Mouse (Mus musculus): ENCODE results near the gene 2900026A02Rik. TPM values are rescaled to one million over a fixed set of nuclear protein-coding genes. Genes with fewer than 3 reads are reported as not detected.

The 2900026A02Rik gene
- total and polyA plus RNA-seq, 3 experiments, result 0.05 TPM; not detected in 2

DNA sequence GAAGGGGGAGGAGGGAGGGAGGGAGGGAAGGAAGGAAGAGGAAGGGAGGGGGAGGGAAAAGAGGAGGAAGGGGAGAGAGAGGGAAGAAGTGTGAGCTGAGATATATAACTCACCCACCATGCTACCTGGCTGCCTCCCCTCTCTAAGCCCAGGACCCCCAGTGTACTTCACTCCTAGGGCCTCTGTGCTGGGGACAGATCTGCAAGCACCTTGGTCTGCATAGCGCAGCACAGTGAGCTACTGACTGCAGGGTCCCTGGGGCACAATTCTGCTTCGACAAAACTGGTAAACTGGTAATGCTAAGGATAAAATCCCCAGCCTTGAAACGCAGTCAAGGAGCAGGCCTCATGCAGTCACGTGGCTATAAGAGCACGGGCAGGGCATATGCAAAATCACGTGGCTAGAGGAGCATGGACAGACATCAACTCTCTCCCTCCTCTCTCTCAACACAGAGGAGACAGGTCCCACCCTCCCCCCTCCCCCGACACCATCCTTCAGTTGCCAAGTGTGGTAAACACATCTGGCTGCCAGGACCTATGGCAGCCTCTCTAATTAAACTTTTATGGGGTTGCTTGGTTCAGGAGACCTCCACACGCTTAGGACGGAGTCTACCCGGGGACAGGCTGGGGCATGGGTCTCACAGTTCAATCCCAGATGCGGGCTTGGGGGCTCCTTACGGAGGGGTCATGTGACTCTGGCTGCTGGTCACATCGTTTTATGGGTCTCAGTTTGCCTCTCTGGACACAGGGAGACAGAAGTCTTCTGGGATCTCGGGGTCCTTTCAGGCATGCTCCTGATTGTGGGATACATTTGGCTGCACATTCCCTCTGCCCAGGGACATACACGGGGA, 100.1 kb downstream of the 2900026A02Rik start:
- Histone ChIP-seq H3K27me3 (ENCODE audit: insufficient read depth, low read length) (no peaks in the 10 kb centered on the region), H3K9me3 (replicated peaks) (peaks cover 92% of the 10 kb centered on the region), H3K4me1 (ENCODE audit: insufficient read depth, low read depth, low read length) (no peaks in the 10 kb centered on the region), H3K4me3 (ENCODE audit: low read depth, low read length) (no peak overlapping the region), H3K36me3 (replicated peaks) (no peaks in the 10 kb centered on the region)
- no peak for ATAC-seq (ENCODE audit: extremely low read depth, insufficient number of reproducible peaks, low FRiP score, poor library complexity, severe bottlenecking)
- no peak for TF ChIP-seq CTCF (IDR thresholded peaks at IDR 0.05; ENCODE audit: low read depth, low read length)
- TF ChIP-seq POLR2AphosphoS5 (IDR thresholded peaks at IDR 0.05; ENCODE audit: insufficient replicate concordance, low read depth, low read length), result no peak
- no peak for TF ChIP-seq GATA1 (IDR thresholded peaks at IDR 0.05; ENCODE audit: borderline replicate concordance, low read length)
- no peak for TF ChIP-seq TAL1 (conservative IDR thresholded peaks at IDR 0.05; ENCODE audit: low read depth, low read length)
- TF ChIP-seq GATA2 (IDR thresholded peaks at IDR 0.05; ENCODE audit: borderline replicate concordance, low read depth, low read length), result no peak
- DNase-seq (ENCODE audit: low spot score), result no peak

DNA sequence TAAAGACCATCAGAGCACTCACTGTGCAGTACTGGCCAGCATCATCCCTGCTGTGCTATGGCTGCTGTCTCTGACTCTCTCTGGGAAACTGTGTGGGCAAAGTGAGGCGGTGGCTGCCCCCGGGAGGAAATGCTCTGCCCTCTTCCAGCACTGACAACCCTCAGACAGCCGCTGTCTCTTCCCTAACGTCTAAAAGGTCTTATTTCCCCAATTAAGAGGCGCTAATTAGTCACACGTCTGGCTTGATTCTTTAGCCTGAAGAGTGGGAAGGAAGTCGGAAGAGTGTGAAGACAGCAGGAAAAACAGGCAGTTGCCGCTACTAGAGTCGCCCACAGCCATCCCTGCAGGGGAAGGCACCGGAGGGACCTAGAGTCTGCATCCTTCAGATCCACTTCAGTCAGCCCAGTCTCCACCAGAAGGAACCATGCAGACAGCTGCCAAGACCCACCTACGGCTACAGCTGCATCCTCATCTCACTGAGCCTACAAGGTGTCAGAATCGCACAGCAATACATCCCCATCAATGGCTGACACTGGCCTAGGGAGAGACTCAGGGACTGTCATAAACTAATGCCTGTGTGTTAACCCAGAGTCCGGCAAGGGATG, 101.1 kb downstream of the 2900026A02Rik start:
- Histone ChIP-seq H3K27me3 (ENCODE audit: insufficient read depth, low read length) (no peaks in the 10 kb centered on the region), H3K9me3 (replicated peaks) (peaks cover 92% of the 10 kb centered on the region), H3K4me3 (ENCODE audit: low read depth, low read length) (no peak overlapping the region), H3K4me1 (ENCODE audit: insufficient read depth, low read depth, low read length) (no peaks in the 10 kb centered on the region), H3K36me3 (replicated peaks) (no peaks in the 10 kb centered on the region)
- DNase-seq (ENCODE audit: low spot score) (no peak), ATAC-seq (ENCODE audit: extremely low read depth, insufficient number of reproducible peaks, low FRiP score, poor library complexity, severe bottlenecking) (no peak)
- no peak for TF ChIP-seq CTCF (IDR thresholded peaks at IDR 0.05; ENCODE audit: low read depth, low read length)
- TF ChIP-seq GATA1 (IDR thresholded peaks at IDR 0.05; ENCODE audit: borderline replicate concordance, low read length), result no peak

DNA sequence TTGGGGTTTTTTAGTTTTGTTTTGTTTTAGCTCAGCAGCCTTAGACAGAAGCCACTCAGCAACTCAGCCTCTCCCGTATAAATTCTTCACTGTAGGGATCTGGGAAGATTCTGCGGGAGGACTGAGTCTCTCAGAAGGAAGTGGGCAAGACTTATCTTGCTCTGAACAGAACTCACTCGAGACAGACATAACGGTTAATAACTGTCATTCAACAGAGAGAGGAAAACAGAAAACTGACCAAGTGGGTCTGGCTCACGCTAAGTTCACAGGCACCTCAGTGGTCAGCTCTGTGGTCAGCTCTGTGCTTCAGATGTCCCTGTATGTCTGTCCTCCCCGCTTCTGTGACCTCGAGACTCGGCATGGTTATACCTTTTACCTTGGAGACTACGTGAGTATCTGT, 101.7 kb downstream of the 2900026A02Rik start:
- TF ChIP-seq GATA2 (IDR thresholded peaks at IDR 0.05; ENCODE audit: borderline replicate concordance, low read depth, low read length) (no peak), POLR2AphosphoS5 (IDR thresholded peaks at IDR 0.05; ENCODE audit: insufficient replicate concordance, low read depth, low read length) (no peak)
- ATAC-seq (ENCODE audit: extremely low read depth, insufficient number of reproducible peaks, low FRiP score, poor library complexity, severe bottlenecking) (no peak), DNase-seq (ENCODE audit: low spot score) (no peak)
- no peaks in the 10 kb centered on the region for H3K27me3 ChIP-seq (ENCODE audit: insufficient read depth, low read length)
- no peaks in the 10 kb centered on the region for H3K36me3 ChIP-seq (replicated peaks)
- H3K4me1 ChIP-seq (ENCODE audit: insufficient read depth, low read depth, low read length), result no peaks in the 10 kb centered on the region
- no peak overlapping the region for H3K4me3 ChIP-seq (ENCODE audit: low read depth, low read length)
- H3K9me3 ChIP-seq (replicated peaks), result peaks cover 92% of the 10 kb centered on the region

DNA sequence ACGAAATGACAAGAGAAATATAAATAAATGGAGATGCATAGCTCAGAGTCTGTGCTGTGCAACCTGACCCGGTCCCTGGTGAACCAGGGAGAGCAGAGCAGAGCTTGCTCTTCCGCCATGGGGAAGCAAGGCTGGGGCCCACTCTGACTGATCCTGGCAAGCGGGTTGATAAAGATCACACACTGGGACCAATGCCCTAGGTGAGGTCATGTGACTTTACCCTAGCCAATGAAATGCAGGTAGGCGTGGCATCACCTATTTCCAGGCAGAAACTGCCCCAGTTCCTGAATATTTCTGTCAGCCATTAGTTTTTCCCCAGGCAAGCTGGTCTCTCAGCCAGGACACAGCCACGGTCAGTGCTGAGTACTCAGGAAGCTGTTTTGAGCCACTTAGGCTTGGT, 102.3 kb downstream of the 2900026A02Rik start:
- Histone ChIP-seq H3K4me1 (ENCODE audit: insufficient read depth, low read depth, low read length) (no peaks in the 10 kb centered on the region), H3K4me3 (ENCODE audit: low read depth, low read length) (no peak overlapping the region), H3K27me3 (ENCODE audit: insufficient read depth, low read length) (no peaks in the 10 kb centered on the region), H3K36me3 (replicated peaks) (no peaks in the 10 kb centered on the region), H3K9me3 (replicated peaks) (peaks cover 93% of the 10 kb centered on the region)
- TF ChIP-seq CTCF (IDR thresholded peaks at IDR 0.05; ENCODE audit: low read depth, low read length), result no peak
- TF ChIP-seq GATA2 (IDR thresholded peaks at IDR 0.05; ENCODE audit: borderline replicate concordance, low read depth, low read length), result no peak
- TF ChIP-seq GATA1 (IDR thresholded peaks at IDR 0.05; ENCODE audit: borderline replicate concordance, low read length), result no peak
- TF ChIP-seq POLR2AphosphoS5 (IDR thresholded peaks at IDR 0.05; ENCODE audit: insufficient replicate concordance, low read depth, low read length), result no peak
- TF ChIP-seq TAL1 (conservative IDR thresholded peaks at IDR 0.05; ENCODE audit: low read depth, low read length), result no peak
- DNase-seq (ENCODE audit: low spot score), result no peak
- no peak for ATAC-seq (ENCODE audit: extremely low read depth, insufficient number of reproducible peaks, low FRiP score, poor library complexity, severe bottlenecking)

DNA sequence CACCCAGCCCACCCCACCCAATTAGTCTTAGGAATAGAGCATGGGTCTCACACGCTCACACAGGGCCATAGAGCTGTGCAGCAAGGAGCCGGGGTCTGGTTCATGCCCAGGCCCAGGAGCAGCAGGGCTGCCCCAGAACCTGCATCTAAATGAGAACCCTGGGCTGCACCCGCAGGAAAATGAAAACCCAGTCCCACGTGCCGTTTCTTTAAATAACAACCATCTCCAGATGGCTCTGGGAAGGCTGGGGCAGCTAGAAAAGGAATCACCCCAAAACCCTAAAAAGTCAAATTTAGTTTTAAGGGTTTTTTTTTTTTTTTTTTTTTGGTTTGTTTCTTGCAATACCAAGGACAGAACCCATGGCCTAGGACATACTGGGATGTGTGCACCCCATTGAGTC, 103.7 kb downstream of the 2900026A02Rik start:
- ATAC-seq (ENCODE audit: extremely low read depth, insufficient number of reproducible peaks, low FRiP score, poor library complexity, severe bottlenecking), result no peak
- no peaks in the 10 kb centered on the region for H3K4me1 ChIP-seq (ENCODE audit: insufficient read depth, low read depth, low read length)
- no peaks in the 10 kb centered on the region for H3K36me3 ChIP-seq (replicated peaks)

DNA sequence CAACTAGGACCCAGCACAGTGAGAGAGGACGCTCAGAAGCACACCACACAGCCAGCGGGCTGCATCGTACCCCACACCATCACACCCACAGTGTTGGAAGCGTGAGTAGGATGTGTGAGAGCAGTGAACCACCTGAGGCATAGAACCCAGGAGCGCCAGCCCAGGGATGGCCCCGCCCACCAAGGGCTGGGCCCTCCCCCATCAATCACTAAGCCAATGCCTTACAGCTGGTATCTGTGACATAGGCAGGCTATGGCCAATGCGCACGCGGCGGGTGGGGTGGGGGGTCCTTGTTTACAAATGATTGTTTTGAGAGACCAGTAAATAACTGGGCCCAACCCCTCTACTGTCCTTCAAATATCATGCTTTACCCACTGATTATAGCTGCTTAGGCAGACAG, 105.1 kb downstream of the 2900026A02Rik start:
- no peaks in the 10 kb centered on the region for H3K27me3 ChIP-seq (ENCODE audit: insufficient read depth, low read length)
- no peaks in the 10 kb centered on the region for H3K36me3 ChIP-seq (replicated peaks)
- ATAC-seq (ENCODE audit: extremely low read depth, insufficient number of reproducible peaks, low FRiP score, poor library complexity, severe bottlenecking), result no peak
- no peak overlapping the region for H3K4me3 ChIP-seq (ENCODE audit: low read depth, low read length)
- TF ChIP-seq POLR2AphosphoS5 (IDR thresholded peaks at IDR 0.05; ENCODE audit: insufficient replicate concordance, low read depth, low read length) (no peak), GATA1 (IDR thresholded peaks at IDR 0.05; ENCODE audit: borderline replicate concordance, low read length) (no peak), CTCF (IDR thresholded peaks at IDR 0.05; ENCODE audit: low read depth, low read length) (no peak), GATA2 (IDR thresholded peaks at IDR 0.05; ENCODE audit: borderline replicate concordance, low read depth, low read length) (no peak), TAL1 (conservative IDR thresholded peaks at IDR 0.05; ENCODE audit: low read depth, low read length) (no peak)
- no peak for DNase-seq (ENCODE audit: low spot score)
- H3K4me1 ChIP-seq (ENCODE audit: insufficient read depth, low read depth, low read length), result no peaks in the 10 kb centered on the region
- peaks cover 93% of the 10 kb centered on the region for H3K9me3 ChIP-seq (replicated peaks)

More for the DNA sequence above, 103.7 kb downstream of the 2900026A02Rik start:
- TF ChIP-seq POLR2AphosphoS5 (IDR thresholded peaks at IDR 0.05; ENCODE audit: insufficient replicate concordance, low read depth, low read length), result no peak
- TF ChIP-seq TAL1 (conservative IDR thresholded peaks at IDR 0.05; ENCODE audit: low read depth, low read length), result no peak
- no peak for TF ChIP-seq GATA2 (IDR thresholded peaks at IDR 0.05; ENCODE audit: borderline replicate concordance, low read depth, low read length)
- TF ChIP-seq CTCF (IDR thresholded peaks at IDR 0.05; ENCODE audit: low read depth, low read length), result no peak
- TF ChIP-seq GATA1 (IDR thresholded peaks at IDR 0.05; ENCODE audit: borderline replicate concordance, low read length), result no peak
- Histone ChIP-seq H3K27me3 (ENCODE audit: insufficient read depth, low read length) (no peaks in the 10 kb centered on the region), H3K4me3 (ENCODE audit: low read depth, low read length) (no peak overlapping the region), H3K9me3 (replicated peaks) (peaks cover 96% of the 10 kb centered on the region)
- no peak for DNase-seq (ENCODE audit: low spot score)
